Mouse (Mus musculus) intestine, postnatal 0 days (tissue): ENCODE data around the gene Tdp2. TPM values are rescaled to one million over a fixed set of nuclear protein-coding genes. Genes with fewer than 3 reads are reported as not detected.

Experiments
- ATAC-seq: fragments of 200-750 bp; cut with Nextera tagmentation; 2 replicates; pipeline ENCODE4 v1.8.0; 2017; ENCODE audit warnings: mild to moderate bottlenecking, moderate TSS enrichment, moderate library complexity
- H3K27ac ChIP-seq: fragments of 300-500 bp; sonication (generic); 2 replicates; pipeline ENCODE4 v1.5.1; 2014; ENCODE audit warnings: mild to moderate bottlenecking, low read depth, low read length, moderate library complexity
- H3K27me3 ChIP-seq: fragments of 300-500 bp; sonication (generic); replicated peaks from 2 replicates; pipeline ENCODE4 v1.6.1; 2014; ENCODE audit warnings: low read length, mixed read lengths; ENCODE audit not compliant: control insufficient read depth, insufficient read depth
- H3K36me3 ChIP-seq: fragments of 300-500 bp; sonication (generic); 2 replicates; pipeline ENCODE4 v1.6.1; 2014; ENCODE audit warnings: mild to moderate bottlenecking, moderate library complexity; ENCODE audit not compliant: control insufficient read depth, insufficient read depth
- H3K4me1 ChIP-seq: fragments of 300-500 bp; sonication (generic); replicated peaks from 2 replicates; pipeline ENCODE4 v1.6.1; 2014; ENCODE audit warnings: antibody characterized with exemption, low read length, mixed read lengths; ENCODE audit not compliant: control insufficient read depth, insufficient read depth
- H3K4me2 ChIP-seq: fragments of 300-500 bp; sonication (generic); replicated peaks from 2 replicates; pipeline ENCODE4 v1.6.1; 2014; ENCODE audit warnings: low read depth, mild to moderate bottlenecking, moderate library complexity
- H3K4me3 ChIP-seq: fragments of 300-500 bp; sonication (generic); 2 replicates; pipeline ENCODE4 v1.5.1; 2014; ENCODE audit warnings: low read depth, low read length
- H3K9ac ChIP-seq: fragments of 300-500 bp; sonication (generic); 2 replicates; pipeline ENCODE4 v1.6.1; 2014; ENCODE audit warnings: mild to moderate bottlenecking, low read depth, low read length
- H3K9me3 ChIP-seq: fragments of 300-500 bp; sonication (generic); 2 replicates; pipeline ENCODE4 v1.6.1; 2016; ENCODE audit warnings: mixed run types; ENCODE audit not compliant: control insufficient read depth
- CTCF ChIP-seq: sonication (generic); IDR thresholded peaks from 2 replicates; pipeline ENCODE4 v1.5.1; 2016; ENCODE audit warnings: low read depth, mild to moderate bottlenecking, control low read depth, antibody characterized with exemption, moderate library complexity
- WGBS: fragments of 180-500 bp; shearing (Covaris S2); extraction: QIAGEN DNeasy Blood & Tissue Kit; methylation state at CpG from one replicate; pipeline ENCODE4 v1.1.7; 2014; 5-methylcytosine and 5-hydroxymethylcytosine counted together
- polyA plus RNA-seq: library from polyadenylated mRNA; unstranded; fragments of >200 nt; fragmentation: Nextera tagmentation; extraction: Ambion mirVana; gene quantifications from 2 replicates; pipeline ENCODE4 v1.2.1, GENCODE M21; 2015

Gene Tdp2
- polyA plus RNA-seq, 1 experiment from 2014 or later: 37.6 TPM

DNA sequence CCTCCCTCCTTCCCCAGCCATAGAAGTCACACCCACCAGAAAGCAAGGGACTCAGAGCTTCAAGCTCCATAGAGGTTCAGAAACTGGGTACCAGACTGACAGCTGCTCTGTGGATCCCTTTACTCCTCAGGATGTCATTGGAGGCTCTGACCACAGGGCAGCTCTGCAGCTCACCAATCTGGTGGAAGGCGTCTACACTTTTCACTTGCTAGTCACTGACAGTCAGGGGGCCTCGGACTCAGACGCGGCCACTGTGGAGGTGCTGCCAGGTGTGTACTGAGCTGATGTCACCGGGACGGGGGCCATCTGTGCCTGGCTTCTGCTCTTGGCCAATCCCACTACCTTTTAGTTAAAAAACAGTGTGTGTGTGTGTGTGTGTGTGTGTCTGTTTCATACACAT, 50.9 kb downstream of the Tdp2 start:
- H3K9me3 ChIP-seq: 0 out of 2 replicates have a peak, but pooled peaks cover 2% of the 10 kb centered on the region
- no peak overlapping the region for H3K4me3 ChIP-seq
- no peak overlapping the region for H3K9ac ChIP-seq
- no peak for ATAC-seq
- H3K4me1 ChIP-seq: 0 out of 2 replicates have a peak, but pooled peaks cover 3% of the 10 kb centered on the region
- no peak for TF ChIP-seq CTCF
- peaks cover 8% of the 10 kb centered on the region; the same call in 1 of the 2 replicates for H3K36me3 ChIP-seq
- WGBS: 93% methylated on average over 6 of the region's 6 CpGs
- H3K27me3 ChIP-seq: no peaks in the 10 kb centered on the region
- no peak overlapping the region for H3K27ac ChIP-seq
- no peak overlapping the region for H3K4me2 ChIP-seq

DNA sequence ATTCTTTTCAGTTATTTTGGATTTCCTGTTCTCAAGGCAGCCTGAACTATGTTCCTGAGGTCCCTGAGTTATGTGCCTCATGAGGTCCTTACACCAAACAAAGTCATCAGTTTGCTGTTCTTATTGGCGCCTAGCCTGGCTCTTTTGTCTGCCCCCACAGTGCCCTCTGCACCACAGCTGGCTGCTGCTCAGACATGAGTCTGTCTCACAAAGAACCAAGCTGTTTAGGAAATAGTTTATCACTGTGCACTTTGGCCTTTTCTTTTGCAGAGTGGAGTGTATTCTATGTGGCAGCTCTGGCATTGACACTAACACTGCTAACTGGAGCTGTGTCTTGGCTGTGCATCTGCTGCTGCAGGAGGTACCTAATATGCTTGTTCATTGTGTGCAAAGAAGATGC, 58.1 kb downstream of the Tdp2 start:
- no peak overlapping the region for H3K4me3 ChIP-seq
- peaks cover 4% of the 10 kb centered on the region; the same call in 1 of the 2 replicates for H3K36me3 ChIP-seq
- H3K27me3 ChIP-seq: no peaks in the 10 kb centered on the region
- no peak for TF ChIP-seq CTCF
- H3K9me3 ChIP-seq: no peaks in the 10 kb centered on the region
- H3K4me1 ChIP-seq: no peaks in the 10 kb centered on the region
- ATAC-seq: peak; percentile 74
- peak overlapping the region; percentile 3; the same call in 1 of the 2 replicates for H3K27ac ChIP-seq
- H3K4me2 ChIP-seq: no peak overlapping the region
- WGBS: 0% methylated on average over 1 of the region's 1 CpGs
- no peak overlapping the region for H3K9ac ChIP-seq

Other genes with a start within 250 kb of the Tdp2 start
- gene Ripor2, start 249.5 kb upstream of the Tdp2 start, polyA plus RNA-seq: 0.70 and 0.80 TPM in 2 replicates
- gene Armh2, start 90.4 kb upstream of the Tdp2 start, polyA plus RNA-seq: not detected in 2 replicates
- gene Gmnn, start 69.8 kb upstream of the Tdp2 start, polyA plus RNA-seq: 47.7 and 50.6 TPM in 2 replicates
- gene BC005537, start 30.0 kb upstream of the Tdp2 start, polyA plus RNA-seq: 15.4 and 17.5 TPM in 2 replicates
- 183 and 185 TPM in 2 replicates for gene Acot13, start 139 bp upstream of the Tdp2 start, polyA plus RNA-seq
- gene D130043K22Rik, start 13.5 kb downstream of the Tdp2 start, polyA plus RNA-seq: 1.5 and 1.6 TPM in 2 replicates
- gene Aldh5a1, start 106.0 kb downstream of the Tdp2 start, polyA plus RNA-seq: 5.0 and 5.4 TPM in 2 replicates
- 0.59 and 0.65 TPM in 2 replicates for gene Gpld1, start 111.5 kb downstream of the Tdp2 start, polyA plus RNA-seq
- 15.0 and 21.2 TPM in 2 replicates for gene Mrs2, start 188.7 kb downstream of the Tdp2 start, polyA plus RNA-seq
- 0.08 and 0.13 TPM in 2 replicates for gene Dcdc2a, start 224.3 kb downstream of the Tdp2 start, polyA plus RNA-seq